Mouse (Mus musculus) bone marrow, adult 2 months (tissue): ENCODE data around the gene Olfr1066.
"Not testable (repeated sequence)": the region's sequence is repeated elsewhere in the genome, so short reads cannot be mapped to it uniquely, and the experiment has no call there.

ENCODE experiments used
- CTCF ChIP-seq: fragments of 200-500 bp; IDR thresholded peaks from 2 replicates; pipeline ENCODE4 v1.5.1; 2011; ENCODE audit warnings: low read length, control low read depth; ENCODE audit not compliant: control insufficient read depth, insufficient read depth
- POLR2A ChIP-seq: fragments of 200-500 bp; IDR thresholded peaks from 2 replicates; pipeline ENCODE4 v1.6.1; 2011; ENCODE audit warnings: low read depth, mild to moderate bottlenecking, control low read depth, low read length, borderline replicate concordance; ENCODE audit not compliant: control insufficient read depth

- not testable (repeated sequence) for TF ChIP-seq CTCF, POLR2A
Measured at GRCm38 (mm10) chr2:86428511-86428910, 27.6 kb downstream of the Olfr1066 start.
